Mouse (Mus musculus): Measurements from ENCODE around the gene 1700029H14Rik. TPM values are rescaled to one million over a fixed set of nuclear protein-coding genes. Genes with fewer than 3 reads are reported as not detected.
A peak's percentile ranks its signal among the peaks of the same experiment; 100 is the strongest.

Gene 1700029H14Rik
- polyA plus RNA-seq, 1 experiment = not detected

DNA sequence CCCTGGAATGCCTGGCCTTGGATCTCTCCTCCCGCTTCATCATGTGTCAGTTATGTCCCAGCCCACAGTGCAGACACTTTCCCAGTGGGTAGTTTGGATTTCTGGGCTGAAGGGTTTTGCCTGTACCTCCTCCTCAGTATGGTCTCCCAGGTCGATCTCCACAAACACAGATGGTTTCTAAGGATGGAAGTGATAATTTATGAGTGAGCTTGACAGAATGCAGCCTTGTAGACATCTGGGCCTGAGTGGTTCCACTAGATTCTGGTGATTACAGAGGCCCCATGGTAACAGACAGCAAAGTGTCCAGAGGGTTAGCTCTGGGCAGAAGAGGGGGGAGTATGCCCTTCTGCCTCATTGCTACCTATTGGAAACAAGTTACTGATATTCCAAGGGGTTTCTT, 4.7 kb downstream of the 1700029H14Rik start:
- WGBS = 91% methylated on average over 2 of the region's 2 CpGs
- TF ChIP-seq CTCF (IDR thresholded peaks at IDR 0.05; ENCODE audit: insufficient read depth, low read depth, low read length) (no peak), POLR2A (IDR thresholded peaks at IDR 0.05; ENCODE audit: insufficient read depth, low read depth, low read length) (no peak)

DNA sequence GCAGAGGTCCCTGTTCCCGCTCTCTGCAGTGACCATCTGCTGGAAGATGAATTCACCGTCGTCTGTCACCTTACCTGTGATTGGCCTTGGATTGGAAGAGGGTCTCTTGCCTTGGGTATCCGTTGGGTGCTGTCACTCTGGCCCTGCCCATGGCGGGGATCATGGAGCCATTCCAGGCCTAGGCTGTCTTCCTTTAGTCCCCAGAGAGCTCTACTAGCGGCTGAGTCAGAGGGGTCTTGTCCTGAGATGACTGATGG, 10.8 kb downstream of the 1700029H14Rik start:
- TF ChIP-seq POLR2A (IDR thresholded peaks at IDR 0.05; ENCODE audit: insufficient read depth, low read depth, low read length) (no peak), CTCF (IDR thresholded peaks at IDR 0.05; ENCODE audit: insufficient read depth, low read depth, low read length) (no peak)
- Histone ChIP-seq H3K27ac (ENCODE audit: insufficient read depth, low read depth, low read length) (no peak overlapping the region), H3K4me3 (ENCODE audit: insufficient read depth, low read depth, low read length) (no peak overlapping the region), H3K4me1 (ENCODE audit: control insufficient read depth, insufficient read depth, low read length) (peaks cover 21% of the 10 kb centered on the region)
- WGBS = 96% methylated on average over 6 of the region's 6 CpGs

More for the DNA sequence above, 4.7 kb downstream of the 1700029H14Rik start:
- Histone ChIP-seq H3K4me1 (ENCODE audit: control insufficient read depth, insufficient read depth, low read length) (peaks cover 3% of the 10 kb centered on the region; the same call in 1 of the 2 replicates), H3K4me3 (ENCODE audit: insufficient read depth, low read depth, low read length) (no peak overlapping the region), H3K27ac (ENCODE audit: insufficient read depth, low read depth, low read length) (no peak overlapping the region)

DNA sequence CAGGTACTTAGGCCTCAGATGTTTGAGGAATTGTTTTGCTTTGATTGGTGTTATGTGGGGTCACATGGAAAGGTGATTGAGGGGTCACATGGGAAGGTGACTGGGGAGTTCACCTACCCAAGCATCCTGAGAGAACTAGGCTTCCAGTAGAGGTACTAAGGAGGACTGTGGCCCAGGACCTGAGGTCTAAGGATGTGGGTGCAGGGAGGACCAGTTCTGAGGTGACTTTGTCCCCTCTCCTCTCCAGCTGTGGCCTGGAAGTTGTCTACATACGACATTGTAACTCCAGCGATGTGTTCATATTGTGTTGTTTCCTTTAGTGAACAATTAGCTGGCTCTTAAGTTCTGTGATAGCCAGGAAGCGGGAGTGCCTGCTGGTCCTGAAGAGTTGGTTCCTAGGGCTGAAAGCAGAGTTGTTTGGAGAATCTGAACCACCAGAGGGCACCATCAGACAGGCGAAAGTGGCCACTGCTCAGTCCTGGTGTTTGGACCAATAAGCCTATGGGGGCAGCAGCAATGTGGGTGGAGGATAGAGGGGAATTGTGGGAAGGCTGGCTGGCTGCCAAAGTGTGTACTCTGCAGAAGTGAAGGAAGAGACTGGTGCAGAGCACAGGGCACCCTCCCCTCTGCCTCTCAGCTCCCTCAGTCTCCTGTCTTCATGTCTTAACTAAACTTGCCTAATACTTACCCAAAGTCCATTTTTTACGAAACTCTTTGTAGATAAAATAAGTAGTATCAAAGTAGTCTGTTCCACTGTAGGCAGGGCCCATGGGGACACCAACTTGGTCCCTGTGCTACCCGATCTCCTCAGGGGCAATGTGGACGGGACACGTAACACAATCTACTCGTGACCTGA, 11.3 kb downstream of the 1700029H14Rik start:
- Histone ChIP-seq H3K4me1 (ENCODE audit: control insufficient read depth, insufficient read depth, low read length) (peaks cover 21% of the 10 kb centered on the region), H3K27ac (ENCODE audit: insufficient read depth, low read depth, low read length) (no peak overlapping the region), H3K4me3 (ENCODE audit: insufficient read depth, low read depth, low read length) (no peak overlapping the region)
- WGBS = 49% methylated on average over 9 of the region's 9 CpGs
- peak; percentile 72 for TF ChIP-seq CTCF (IDR thresholded peaks at IDR 0.05; ENCODE audit: insufficient read depth, low read depth, low read length)
- TF ChIP-seq POLR2A (IDR thresholded peaks at IDR 0.05; ENCODE audit: insufficient read depth, low read depth, low read length) = no peak

DNA sequence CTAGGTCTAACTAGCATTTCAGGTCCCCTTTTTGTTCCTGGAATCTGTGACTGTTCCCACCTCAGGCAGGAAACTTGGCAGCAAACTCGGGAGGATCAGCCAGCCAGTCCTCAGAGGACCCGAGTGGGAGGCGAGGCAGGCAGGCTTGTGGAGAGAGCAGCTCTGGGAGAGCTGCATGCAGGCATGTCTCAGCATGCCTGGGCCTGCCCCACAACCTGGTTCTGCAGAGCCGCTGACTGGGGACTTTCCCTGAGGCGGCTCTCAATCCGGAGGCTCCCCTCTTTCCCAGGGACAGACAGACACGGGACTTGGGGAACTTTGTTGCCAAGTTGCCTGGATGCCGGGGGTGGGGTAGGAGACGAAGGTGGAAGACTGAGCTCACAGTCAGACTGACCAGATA, 13.4 kb downstream of the 1700029H14Rik start:
- no peak overlapping the region for H3K4me3 ChIP-seq (ENCODE audit: insufficient read depth, low read depth, low read length)
- TF ChIP-seq CTCF (IDR thresholded peaks at IDR 0.05; ENCODE audit: insufficient read depth, low read depth, low read length) = no peak
- TF ChIP-seq POLR2A (IDR thresholded peaks at IDR 0.05; ENCODE audit: insufficient read depth, low read depth, low read length) = no peak
- H3K4me1 ChIP-seq (ENCODE audit: control insufficient read depth, insufficient read depth, low read length) = peaks cover 21% of the 10 kb centered on the region
- H3K27ac ChIP-seq (ENCODE audit: insufficient read depth, low read depth, low read length) = no peak overlapping the region
- 31% methylated on average over 9 of the region's 9 CpGs for WGBS

DNA sequence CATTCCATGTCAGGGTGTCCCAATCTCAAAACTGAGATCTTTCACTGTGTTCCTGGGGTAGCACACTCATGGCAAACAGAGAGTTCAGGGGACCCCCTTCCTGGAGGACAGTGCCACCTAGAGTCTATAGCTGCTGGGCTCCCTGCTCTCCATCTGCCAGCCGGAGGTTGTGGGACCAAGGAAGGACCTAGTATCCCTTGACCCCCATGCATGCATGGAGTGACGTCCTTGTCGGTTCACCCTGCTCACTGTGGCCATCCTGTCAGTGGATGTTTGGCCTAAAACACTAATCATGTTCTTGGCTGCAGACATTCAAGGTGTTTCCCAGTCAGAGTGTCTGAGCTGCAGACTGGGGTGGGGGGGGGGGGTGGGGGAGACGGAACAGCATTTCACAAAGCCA, 14.0 kb downstream of the 1700029H14Rik start:
- 43% methylated on average over 4 of the region's 4 CpGs for WGBS
- Histone ChIP-seq H3K27ac (ENCODE audit: insufficient read depth, low read depth, low read length) (no peak overlapping the region), H3K4me1 (ENCODE audit: control insufficient read depth, insufficient read depth, low read length) (peaks cover 21% of the 10 kb centered on the region), H3K4me3 (ENCODE audit: insufficient read depth, low read depth, low read length) (no peak overlapping the region)
- no peak for TF ChIP-seq POLR2A (IDR thresholded peaks at IDR 0.05; ENCODE audit: insufficient read depth, low read depth, low read length)
- TF ChIP-seq CTCF (IDR thresholded peaks at IDR 0.05; ENCODE audit: insufficient read depth, low read depth, low read length) = peak; percentile 24; the same call in 1 of the 2 replicates

DNA sequence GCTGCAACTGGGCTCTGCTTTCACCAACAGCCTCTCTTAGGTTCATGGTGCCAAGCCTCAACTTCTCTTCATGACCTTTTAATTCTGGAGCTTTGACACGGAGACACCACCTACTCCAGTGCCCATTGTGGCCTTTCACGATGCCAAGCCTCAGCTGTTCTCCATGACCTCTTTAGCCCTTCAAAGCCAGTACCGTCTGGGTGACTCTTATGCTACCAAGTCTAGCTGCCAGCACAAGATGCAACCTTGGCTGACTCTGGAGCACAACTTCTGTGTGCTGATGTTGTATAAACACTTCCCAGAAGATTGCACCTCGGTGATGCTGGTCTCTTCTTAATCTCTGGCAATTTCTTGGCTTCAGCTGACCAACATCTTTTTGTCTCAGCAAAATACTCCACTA, 15.8 kb downstream of the 1700029H14Rik start:
- no peak for TF ChIP-seq POLR2A (IDR thresholded peaks at IDR 0.05; ENCODE audit: insufficient read depth, low read depth, low read length)
- TF ChIP-seq CTCF (IDR thresholded peaks at IDR 0.05; ENCODE audit: insufficient read depth, low read depth, low read length) = no peak
- Histone ChIP-seq H3K27ac (ENCODE audit: insufficient read depth, low read depth, low read length) (no peak overlapping the region), H3K4me1 (ENCODE audit: control insufficient read depth, insufficient read depth, low read length) (peaks cover 14% of the 10 kb centered on the region), H3K4me3 (ENCODE audit: insufficient read depth, low read depth, low read length) (no peak overlapping the region)
- WGBS = 92% methylated on average over 4 of the region's 4 CpGs

DNA sequence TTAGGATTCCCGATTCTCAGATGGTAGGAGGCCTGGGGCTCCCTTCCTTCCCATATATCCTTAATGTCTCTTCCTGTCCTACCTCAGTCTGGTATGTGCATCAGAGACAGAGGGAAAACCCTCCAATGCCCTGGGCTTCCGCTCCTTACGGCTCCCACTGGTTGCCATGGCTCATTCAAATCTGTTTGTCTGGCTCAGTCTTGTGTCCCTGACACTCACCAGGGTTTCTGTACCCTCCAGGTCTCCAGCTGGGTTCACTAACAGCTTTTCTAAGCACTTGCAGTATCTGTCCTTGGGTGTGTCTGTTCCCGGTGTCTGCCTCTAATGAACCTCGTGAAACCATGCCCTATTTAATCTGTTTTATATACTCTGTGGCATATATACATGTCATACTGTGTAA, 20.7 kb downstream of the 1700029H14Rik start:
- TF ChIP-seq POLR2A (IDR thresholded peaks at IDR 0.05; ENCODE audit: insufficient read depth, low read depth, low read length) (no peak), CTCF (IDR thresholded peaks at IDR 0.05; ENCODE audit: insufficient read depth, low read depth, low read length) (no peak)
- 64% methylated on average over 5 of the region's 5 CpGs for WGBS

DNA sequence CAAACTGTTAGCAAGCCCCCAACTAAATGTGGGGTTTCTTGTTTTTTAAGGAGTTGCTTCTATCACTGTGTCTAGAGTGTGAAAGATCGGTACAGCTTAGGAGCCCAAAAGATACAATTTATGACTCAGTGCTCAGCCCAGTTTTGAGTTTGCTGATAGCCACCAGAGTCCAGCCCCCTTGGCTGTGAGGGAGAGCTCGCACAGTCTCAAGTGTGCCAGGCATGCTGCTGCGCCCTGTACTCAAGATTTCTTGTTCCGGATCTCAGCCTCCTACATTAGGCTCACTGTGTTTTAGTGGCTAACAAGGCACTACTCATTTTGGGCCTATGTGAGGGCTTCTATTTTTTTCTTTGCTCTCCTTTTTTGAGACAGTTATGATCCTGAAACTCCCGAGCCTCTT, 22.1 kb downstream of the 1700029H14Rik start:
- peaks cover 6% of the 10 kb centered on the region for H3K4me1 ChIP-seq (ENCODE audit: control insufficient read depth, insufficient read depth, low read length)
- TF ChIP-seq POLR2A (IDR thresholded peaks at IDR 0.05; ENCODE audit: insufficient read depth, low read depth, low read length) = no peak
- no peak for TF ChIP-seq CTCF (IDR thresholded peaks at IDR 0.05; ENCODE audit: insufficient read depth, low read depth, low read length)
- H3K4me3 ChIP-seq (ENCODE audit: insufficient read depth, low read depth, low read length) = no peak overlapping the region
- H3K27ac ChIP-seq (ENCODE audit: insufficient read depth, low read depth, low read length) = no peak overlapping the region
- WGBS = 91% methylated on average over 5 of the region's 5 CpGs

More for the DNA sequence above, 20.7 kb downstream of the 1700029H14Rik start:
- H3K4me1 ChIP-seq (ENCODE audit: control insufficient read depth, insufficient read depth, low read length) = peaks cover 6% of the 10 kb centered on the region
- H3K27ac ChIP-seq (ENCODE audit: insufficient read depth, low read depth, low read length) = no peak overlapping the region
- H3K4me3 ChIP-seq (ENCODE audit: insufficient read depth, low read depth, low read length) = no peak overlapping the region

DNA sequence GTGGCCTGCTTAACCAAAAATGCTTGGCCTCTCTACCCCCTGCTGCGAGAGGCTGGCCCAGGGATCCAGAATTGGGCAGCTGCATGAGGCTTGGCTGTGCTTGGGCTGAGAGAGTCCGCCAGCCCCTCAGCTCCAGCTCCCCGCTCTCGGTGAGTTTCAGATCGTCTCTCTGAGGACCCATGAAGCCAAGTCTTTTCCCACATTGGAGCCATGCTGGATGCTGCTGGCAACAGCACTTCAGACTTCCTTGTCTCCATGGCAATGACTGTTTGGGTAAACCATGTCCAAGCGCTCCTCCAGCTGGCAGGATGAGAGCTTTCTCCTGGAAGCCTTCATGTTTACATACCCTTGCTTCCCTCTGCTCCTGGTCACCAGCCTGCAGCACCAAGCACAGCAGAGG, 23.4 kb downstream of the 1700029H14Rik start:
- Histone ChIP-seq H3K4me1 (ENCODE audit: control insufficient read depth, insufficient read depth, low read length) (peaks cover 6% of the 10 kb centered on the region), H3K27ac (ENCODE audit: insufficient read depth, low read depth, low read length) (no peak overlapping the region), H3K4me3 (ENCODE audit: insufficient read depth, low read depth, low read length) (no peak overlapping the region)
- no peak for TF ChIP-seq CTCF (IDR thresholded peaks at IDR 0.05; ENCODE audit: insufficient read depth, low read depth, low read length)
- no peak for TF ChIP-seq POLR2A (IDR thresholded peaks at IDR 0.05; ENCODE audit: insufficient read depth, low read depth, low read length)
- WGBS = 31% methylated on average over 6 of the region's 6 CpGs
